Mouse (Mus musculus) layer of hippocampus, postnatal 36 days (tissue): ENCODE measurements around the gene Tcf21. TPM values are rescaled to one million over a fixed set of nuclear protein-coding genes. Genes with fewer than 3 reads are reported as not detected.

ENCODE experiments used
- DNase-seq, 2 experiments: peaks; one replicate each; pipeline ENCODE4 v3.0.0; 2022
- total RNA-seq, 2 experiments: library from RNA; stranded (reverse); gene quantifications; 2 replicates each; pipeline ENCODE4 v1.2.3; 2021

Gene Tcf21
- total RNA-seq, 2 experiments from 2014 or later = not detected

- no peak for DNase-seq
These were observed 4.3 kb downstream of the Tcf21 start for GRCm38 (mm10) chr10:22815461-22816236.

- no peak for DNase-seq
These were observed 5.2 kb downstream of the Tcf21 start for GRCm38 (mm10) chr10:22814771-22815170.

GRCm38 (mm10) chr10:22814294-22814693, 5.7 kb downstream of the Tcf21 start:
- DNase-seq = no peak

- DNase-seq = no peak
These were observed 6.5 kb downstream of the Tcf21 start for GRCm38 (mm10) chr10:22813317-22813960.

GRCm38 (mm10) chr10:22811921-22812320, 8.1 kb downstream of the Tcf21 start:
- no peak for DNase-seq

GRCm38 (mm10) chr10:22782684-22783083, 37.3 kb downstream of the Tcf21 start:
- no peak for DNase-seq

- DNase-seq = no peak
These were observed 38.5 kb downstream of the Tcf21 start for GRCm38 (mm10) chr10:22781466-22781865.

- no peak for DNase-seq
These were observed 42.0 kb downstream of the Tcf21 start for GRCm38 (mm10) chr10:22777939-22778338.

GRCm38 (mm10) chr10:22776007-22776698, 43.8 kb downstream of the Tcf21 start:
- DNase-seq = peak; percentile 44 to 53

GRCm38 (mm10) chr10:22775456-22775855, 44.5 kb downstream of the Tcf21 start:
- no peak for DNase-seq

GRCm38 (mm10) chr10:22774626-22775025, 45.3 kb downstream of the Tcf21 start:
- DNase-seq = no peak

Other genes starting within 250 kb of the Tcf21 start
- gene Slc2a12, start 175.2 kb downstream of the Tcf21 start, total RNA-seq = 1 to 10 TPM; 4.0 to 4.2 TPM
- 10 to 100 TPM; 68.0 to 75.6 TPM for gene Tbpl1, start 88.2 kb downstream of the Tcf21 start, total RNA-seq